Mouse (Mus musculus) heart, postnatal 10 days (tissue): Measurements from ENCODE around the gene Setmar. TPM values are rescaled to one million over a fixed set of nuclear protein-coding genes. Genes with fewer than 3 reads are reported as not detected.

Experiments
- DNase-seq, 2 experiments: peaks; one replicate each; pipeline ENCODE4 v3.0.0; 2021
- intact Hi-C: fragments of 180-260 bp; cut with DNase I; formaldehyde crosslinking; loops from one replicate; pipeline ENCODE4 v1.15.1; 2025
- total RNA-seq, 2 experiments: library from RNA; stranded (reverse); gene quantifications; 2 replicates each; pipeline ENCODE4 v1.2.3; 2021

Gene Setmar
- total RNA-seq, 2 experiments from 2014 or later, result 3.8 to 3.9 TPM

DNA sequence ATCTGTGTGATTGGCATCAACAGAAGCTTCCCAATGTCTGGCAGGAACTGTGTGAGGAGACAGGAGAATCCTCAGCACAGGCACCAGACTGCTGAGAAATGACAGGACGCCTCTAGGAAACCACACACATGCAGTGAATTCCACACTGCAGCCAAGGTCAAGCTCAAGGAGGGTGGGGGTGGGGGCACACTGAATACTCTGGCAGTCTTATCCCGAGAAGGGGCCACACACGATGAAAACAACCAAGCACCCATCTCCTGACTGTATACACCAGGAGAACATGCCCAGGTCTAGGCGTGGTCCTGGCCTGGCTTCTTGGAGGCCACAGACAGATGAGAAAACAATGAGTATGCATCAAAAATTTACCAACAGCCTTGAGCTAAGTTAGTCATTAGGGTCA lies 45.5 kb downstream of the Setmar start:
- intact Hi-C loops, result no loop called here
- no peak for DNase-seq

DNA sequence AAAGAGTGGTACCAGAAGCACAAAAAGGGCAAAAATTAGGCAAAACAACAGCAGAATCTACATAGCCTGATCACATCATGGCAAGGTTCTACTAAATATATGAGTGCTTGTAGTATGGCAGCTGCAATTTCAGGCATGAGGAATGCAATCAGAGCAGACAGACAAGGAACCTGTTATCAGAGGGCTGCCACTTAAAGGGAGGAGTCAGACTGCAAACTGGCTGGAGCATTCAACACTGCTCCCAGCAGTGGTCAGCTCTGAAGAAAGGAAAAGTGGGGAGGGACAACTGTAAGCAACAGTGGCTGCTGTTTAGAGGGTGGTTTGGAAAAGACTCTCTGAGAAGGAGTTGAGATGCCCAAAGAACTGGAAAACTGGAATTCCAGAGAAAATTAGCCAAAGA lies 46.8 kb downstream of the Setmar start:
- no peak for DNase-seq
- intact Hi-C loops, result no loop called here

DNA sequence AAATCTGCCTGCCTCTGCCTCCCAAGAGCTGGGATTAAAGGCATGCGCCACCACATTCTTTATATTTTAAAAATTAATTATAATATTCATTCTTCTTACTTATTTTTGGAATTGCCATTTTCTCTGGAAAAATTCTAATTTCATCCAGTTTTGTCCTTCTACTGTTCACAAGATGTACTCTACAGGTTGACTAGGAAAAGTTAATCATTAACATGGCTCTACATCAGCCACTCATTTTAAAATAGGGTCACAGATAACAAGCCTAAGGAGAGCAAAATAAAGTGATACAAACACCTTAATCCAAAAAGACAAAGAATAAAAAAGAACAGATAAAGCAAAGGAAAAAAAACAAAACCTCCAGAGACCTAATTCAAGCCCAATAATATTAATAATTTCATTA lies 50.1 kb downstream of the Setmar start:
- no peak for DNase-seq
- intact Hi-C loops, result no loop called here

DNA sequence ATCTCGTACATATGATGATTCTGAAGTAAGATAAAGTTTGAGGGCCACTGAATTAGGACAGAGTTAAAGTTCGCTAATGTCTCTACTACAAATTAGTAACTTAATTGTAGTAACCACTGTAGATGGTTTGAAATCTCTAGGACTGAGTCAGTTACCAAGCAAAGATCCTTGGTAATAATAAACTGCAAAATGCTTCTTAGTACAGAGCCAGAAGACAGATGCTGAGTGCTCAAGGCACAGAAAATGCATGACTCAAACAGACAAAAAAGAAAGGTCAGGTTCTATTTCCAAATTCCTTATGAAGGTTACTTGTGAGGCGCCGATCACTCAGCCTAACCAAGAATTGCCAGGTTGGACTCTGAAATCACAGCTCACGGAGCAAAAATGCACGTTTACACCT lies 53.0 kb downstream of the Setmar start:
- intact Hi-C loops, result no loop called here
- DNase-seq, result no peak

DNA sequence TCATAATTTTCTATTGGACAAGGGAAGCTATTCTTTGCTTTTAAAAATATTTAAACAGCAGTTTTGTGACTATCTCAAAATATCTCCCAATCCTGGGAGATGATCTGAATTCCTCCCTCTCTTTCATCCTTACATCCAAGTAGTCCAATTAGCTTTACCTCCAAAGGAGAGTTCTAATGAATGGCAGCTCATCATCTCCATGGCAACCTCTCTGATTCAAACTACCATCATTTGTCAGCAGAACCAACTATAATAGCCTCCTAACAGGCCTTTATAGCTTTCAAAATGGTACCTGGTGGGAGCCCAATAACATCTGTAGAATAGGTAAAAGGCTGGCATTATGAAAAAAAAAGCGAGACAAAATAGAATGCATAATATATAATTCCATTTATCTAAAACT lies 60.6 kb downstream of the Setmar start:
- intact Hi-C loops, result no loop called here
- no peak for DNase-seq

DNA sequence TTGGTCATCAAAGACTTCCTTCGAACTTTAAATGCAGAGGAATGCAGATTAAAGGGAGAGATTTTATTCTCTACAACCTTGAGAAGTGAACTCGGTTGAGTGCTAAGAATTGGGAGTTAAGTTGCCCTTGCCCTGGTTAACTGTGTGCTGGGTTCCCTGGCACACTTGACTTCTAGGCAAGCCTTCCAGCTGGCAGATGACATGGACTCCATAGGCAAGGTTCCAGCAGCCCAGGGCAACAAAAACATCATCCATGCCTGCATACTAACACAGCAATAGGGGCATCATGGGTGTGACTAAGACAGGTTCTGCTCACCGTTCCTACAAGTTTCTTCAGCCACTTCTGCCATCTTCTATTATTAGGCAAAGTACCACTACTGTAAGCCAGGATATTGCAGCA lies 61.8 kb downstream of the Setmar start:
- peak; percentile 56 to 60 for DNase-seq
- intact Hi-C loops, result no loop called here

Other genes with a start within 250 kb of the Setmar start
- 10 to 100 TPM; 19.9 to 21.6 TPM for gene Sumf1, start 120.5 kb downstream of the Setmar start, total RNA-seq
- 10 to 100 TPM; 66.2 TPM for gene Itpr1, start 148.1 kb downstream of the Setmar start, total RNA-seq